Mouse (Mus musculus): ENCODE measurements around the gene Yars.

GRCm38 (mm10) chr4:129235147-129235546 is 45.6 kb downstream of the Yars start:
- TF ChIP-seq CTCF (IDR thresholded peaks at IDR 0.05; ENCODE audit: insufficient read depth, low read depth, low read length): no peak
- no peak for TF ChIP-seq POLR2A (IDR thresholded peaks at IDR 0.05; ENCODE audit: insufficient read depth, low read depth, low read length)
